Mouse (Mus musculus): Measurements from ENCODE around the gene Snx22. TPM values are rescaled to one million over a fixed set of nuclear protein-coding genes. Genes with fewer than 3 reads are reported as not detected.

The Snx22 gene
- total RNA-seq, 1 experiment, result 13.1 TPM

DNA sequence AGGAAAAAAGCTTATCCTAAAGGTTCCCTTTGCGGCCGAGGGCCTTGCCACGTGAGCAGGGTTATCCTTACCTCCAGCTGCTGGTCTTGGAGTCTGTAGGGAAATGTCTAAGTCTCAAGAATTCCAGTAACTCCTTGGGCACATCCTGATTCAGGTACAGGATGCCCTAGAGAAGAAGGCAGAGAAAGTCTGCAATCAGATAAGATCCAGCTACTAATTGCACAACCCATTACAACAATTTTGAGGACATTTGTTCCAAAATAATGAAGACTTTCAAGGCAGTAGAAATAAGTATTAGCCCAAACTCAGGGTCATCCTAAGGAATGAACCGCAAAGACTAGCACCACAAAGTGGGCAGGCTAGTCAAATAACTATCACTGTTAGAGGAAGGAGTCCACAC lies 1.5 kb downstream of the Snx22 start:
- no peak overlapping the region for H3K4me3 ChIP-seq (ENCODE audit: insufficient read depth in 1 of 2, low read depth in 1 of 2, low read length in 2 of 2, poor library complexity in 1 of 2, severe bottlenecking in 1 of 2)
- in situ Hi-C loops (cut with MboI; ENCODE audit: low sequenced_read_pairs in 2 of 2, unreplicated experiment in 2 of 2), result no loop called here
- no peak for DNase-seq (ENCODE audit: low read depth, low spot score)
- H3K9ac ChIP-seq (ENCODE audit: insufficient read depth, low read depth, low read length, poor library complexity, severe bottlenecking), result no peak overlapping the region
- H3K36me3 ChIP-seq (ENCODE audit: control insufficient read depth, insufficient read depth, low read length, poor library complexity, severe bottlenecking), result peaks cover 29% of the 10 kb centered on the region
- H3K9me3 ChIP-seq (ENCODE audit: control insufficient read depth, insufficient read depth, low read depth, low read length), result no peaks in the 10 kb centered on the region
- TF ChIP-seq ZC3H11A (IDR thresholded peaks at IDR 0.05; ENCODE audit: borderline replicate concordance, low read depth, low read length) (no peak), MAFK (IDR thresholded peaks at IDR 0.05; ENCODE audit: insufficient read depth, low read depth, low read length) (no peak), ZNF384 (IDR thresholded peaks at IDR 0.05; ENCODE audit: low read depth, low read length) (no peak), HCFC1 (IDR thresholded peaks at IDR 0.05; ENCODE audit: borderline replicate concordance, insufficient read depth, low read length) (no peak), CHD2 (IDR thresholded peaks at IDR 0.05; ENCODE audit: low read depth, low read length) (no peak)
- peaks cover 2 to 6% of the 10 kb centered on the region in 2 experiments; a peak in 1 of 4 replicates for H3K4me1 ChIP-seq (ENCODE audit: control insufficient read depth in 2 of 2, insufficient read depth in 2 of 2, low read length in 2 of 2, poor library complexity in 1 of 2)
- no peak overlapping the region for H3K27ac ChIP-seq (ENCODE audit: insufficient read depth, low read depth, low read length, poor library complexity, severe bottlenecking)

DNA sequence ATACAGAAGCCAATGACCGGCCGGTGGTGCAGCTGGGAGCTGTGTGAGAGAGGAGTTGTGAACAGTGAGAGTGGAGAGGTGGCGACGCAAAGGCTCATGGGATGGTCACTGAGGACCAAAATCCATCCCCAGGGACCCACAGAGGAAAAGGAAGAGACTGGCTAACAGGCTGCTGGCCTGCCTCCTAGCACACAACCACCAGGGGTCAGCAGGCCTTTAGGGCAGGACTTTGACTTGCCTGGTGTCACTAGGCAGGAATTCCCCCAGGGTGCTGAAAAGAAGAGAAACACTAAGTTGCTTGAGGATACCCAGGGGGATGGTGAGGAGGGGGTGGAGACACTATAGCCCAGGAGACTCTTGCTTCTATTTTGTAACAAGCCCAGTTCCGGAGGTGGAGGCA lies 2.0 kb downstream of the Snx22 start:
- H3K27ac ChIP-seq (ENCODE audit: insufficient read depth, low read depth, low read length, poor library complexity, severe bottlenecking), result no peak overlapping the region
- peaks cover 2 to 6% of the 10 kb centered on the region in 2 experiments; a peak in 1 of 4 replicates for H3K4me1 ChIP-seq (ENCODE audit: control insufficient read depth in 2 of 2, insufficient read depth in 2 of 2, low read length in 2 of 2, poor library complexity in 1 of 2)
- no peak for TF ChIP-seq MAFK (IDR thresholded peaks at IDR 0.05; ENCODE audit: insufficient read depth, low read depth, low read length)
- TF ChIP-seq CHD2 (IDR thresholded peaks at IDR 0.05; ENCODE audit: low read depth, low read length), result no peak
- no peak for TF ChIP-seq ZNF384 (IDR thresholded peaks at IDR 0.05; ENCODE audit: low read depth, low read length)
- no peak for TF ChIP-seq HCFC1 (IDR thresholded peaks at IDR 0.05; ENCODE audit: borderline replicate concordance, insufficient read depth, low read length)
- TF ChIP-seq ZC3H11A (IDR thresholded peaks at IDR 0.05; ENCODE audit: borderline replicate concordance, low read depth, low read length), result no peak
- peaks cover 34% of the 10 kb centered on the region for H3K36me3 ChIP-seq (ENCODE audit: control insufficient read depth, insufficient read depth, low read length, poor library complexity, severe bottlenecking)
- no peak overlapping the region for H3K4me3 ChIP-seq (ENCODE audit: insufficient read depth in 1 of 2, low read depth in 1 of 2, low read length in 2 of 2, poor library complexity in 1 of 2, severe bottlenecking in 1 of 2)
- H3K9ac ChIP-seq (ENCODE audit: insufficient read depth, low read depth, low read length, poor library complexity, severe bottlenecking), result no peak overlapping the region
- H3K9me3 ChIP-seq (ENCODE audit: control insufficient read depth, insufficient read depth, low read depth, low read length), result no peaks in the 10 kb centered on the region
- DNase-seq (ENCODE audit: low read depth, low spot score), result peak; percentile 31
- in situ Hi-C loops (cut with MboI; ENCODE audit: low sequenced_read_pairs in 2 of 2, unreplicated experiment in 2 of 2), result no loop called here

DNA sequence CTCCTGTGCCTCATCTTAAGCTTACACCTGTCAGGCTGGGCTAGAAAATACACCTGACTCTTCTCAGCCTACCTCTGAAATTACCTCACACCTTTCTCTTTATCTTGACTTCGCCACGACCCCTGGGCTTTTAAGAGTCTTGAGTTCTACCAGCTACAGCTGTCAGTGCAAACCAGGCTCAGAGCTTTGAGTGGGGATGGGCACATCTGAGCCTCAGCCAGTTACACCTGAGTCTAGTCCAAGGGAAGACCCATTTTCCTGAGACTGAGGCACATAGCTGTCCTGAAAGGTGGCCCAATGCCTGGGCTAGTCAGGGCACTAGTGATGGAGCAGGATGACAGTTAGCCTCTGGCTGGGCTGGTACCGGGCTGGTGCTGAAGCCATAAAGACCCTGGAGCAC lies 2.7 kb downstream of the Snx22 start:
- Histone ChIP-seq H3K27ac (ENCODE audit: insufficient read depth, low read depth, low read length, poor library complexity, severe bottlenecking) (no peak overlapping the region), H3K4me1 (ENCODE audit: control insufficient read depth in 2 of 2, insufficient read depth in 2 of 2, low read length in 2 of 2, poor library complexity in 1 of 2) (peaks cover 2 to 6% of the 10 kb centered on the region in 2 experiments; a peak in 1 of 4 replicates), H3K9ac (ENCODE audit: insufficient read depth, low read depth, low read length, poor library complexity, severe bottlenecking) (no peak overlapping the region), H3K36me3 (ENCODE audit: control insufficient read depth, insufficient read depth, low read length, poor library complexity, severe bottlenecking) (peaks cover 36% of the 10 kb centered on the region), H3K4me3 (ENCODE audit: insufficient read depth in 1 of 2, low read depth in 1 of 2, low read length in 2 of 2, poor library complexity in 1 of 2, severe bottlenecking in 1 of 2) (no peak overlapping the region), H3K9me3 (ENCODE audit: control insufficient read depth, insufficient read depth, low read depth, low read length) (no peaks in the 10 kb centered on the region)
- TF ChIP-seq CHD2 (IDR thresholded peaks at IDR 0.05; ENCODE audit: low read depth, low read length), result no peak
- no peak for TF ChIP-seq ZNF384 (IDR thresholded peaks at IDR 0.05; ENCODE audit: low read depth, low read length)
- TF ChIP-seq ZC3H11A (IDR thresholded peaks at IDR 0.05; ENCODE audit: borderline replicate concordance, low read depth, low read length), result no peak
- no peak for TF ChIP-seq HCFC1 (IDR thresholded peaks at IDR 0.05; ENCODE audit: borderline replicate concordance, insufficient read depth, low read length)
- no peak for TF ChIP-seq MAFK (IDR thresholded peaks at IDR 0.05; ENCODE audit: insufficient read depth, low read depth, low read length)
- no peak for DNase-seq (ENCODE audit: low read depth, low spot score)
- in situ Hi-C loops (cut with MboI; ENCODE audit: low sequenced_read_pairs in 2 of 2, unreplicated experiment in 2 of 2), result no loop called here

DNA sequence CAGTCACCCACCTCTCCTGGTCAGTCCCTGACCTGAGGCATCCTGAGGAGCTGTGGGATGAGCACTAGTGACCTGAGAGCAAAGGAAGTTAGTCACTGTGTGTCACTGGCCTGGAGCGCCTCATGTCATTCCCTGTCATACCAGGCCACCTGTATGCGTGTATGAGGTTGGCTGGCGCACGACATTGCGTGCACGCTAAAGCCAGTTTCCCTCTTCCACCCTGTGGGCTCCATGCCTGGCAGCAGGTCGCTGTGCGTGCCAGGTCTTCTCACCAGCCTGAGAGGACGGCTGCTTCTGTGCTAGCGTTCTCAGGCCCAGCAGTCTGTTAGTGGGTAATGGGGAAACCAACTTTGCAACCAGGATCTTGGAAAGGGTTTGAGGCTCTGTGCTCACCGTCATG lies 5.2 kb downstream of the Snx22 start:
- no peak overlapping the region for H3K4me3 ChIP-seq (ENCODE audit: insufficient read depth in 1 of 2, low read depth in 1 of 2, low read length in 2 of 2, poor library complexity in 1 of 2, severe bottlenecking in 1 of 2)
- H3K9ac ChIP-seq (ENCODE audit: insufficient read depth, low read depth, low read length, poor library complexity, severe bottlenecking), result no peak overlapping the region
- peak overlapping the region; percentile 29; the same call in 1 of the 2 replicates for H3K27ac ChIP-seq (ENCODE audit: insufficient read depth, low read depth, low read length, poor library complexity, severe bottlenecking)
- TF ChIP-seq CHD2 (IDR thresholded peaks at IDR 0.05; ENCODE audit: low read depth, low read length), result no peak
- TF ChIP-seq ZNF384 (IDR thresholded peaks at IDR 0.05; ENCODE audit: low read depth, low read length), result no peak
- no peak for TF ChIP-seq HCFC1 (IDR thresholded peaks at IDR 0.05; ENCODE audit: borderline replicate concordance, insufficient read depth, low read length)
- no peak for TF ChIP-seq MAFK (IDR thresholded peaks at IDR 0.05; ENCODE audit: insufficient read depth, low read depth, low read length)
- TF ChIP-seq ZC3H11A (IDR thresholded peaks at IDR 0.05; ENCODE audit: borderline replicate concordance, low read depth, low read length), result no peak
- H3K4me1 ChIP-seq (ENCODE audit: control insufficient read depth in 2 of 2, insufficient read depth in 2 of 2, low read length in 2 of 2, poor library complexity in 1 of 2), result peaks cover 0 to 6% of the 10 kb centered on the region in 2 experiments; a peak in 2 of 4 replicates
- in situ Hi-C loops (cut with MboI; ENCODE audit: low sequenced_read_pairs in 2 of 2, unreplicated experiment in 2 of 2), result no loop called here
- peaks cover 40% of the 10 kb centered on the region for H3K36me3 ChIP-seq (ENCODE audit: control insufficient read depth, insufficient read depth, low read length, poor library complexity, severe bottlenecking)
- H3K9me3 ChIP-seq (ENCODE audit: control insufficient read depth, insufficient read depth, low read depth, low read length), result no peaks in the 10 kb centered on the region
- DNase-seq (ENCODE audit: low read depth, low spot score), result no peak

DNA sequence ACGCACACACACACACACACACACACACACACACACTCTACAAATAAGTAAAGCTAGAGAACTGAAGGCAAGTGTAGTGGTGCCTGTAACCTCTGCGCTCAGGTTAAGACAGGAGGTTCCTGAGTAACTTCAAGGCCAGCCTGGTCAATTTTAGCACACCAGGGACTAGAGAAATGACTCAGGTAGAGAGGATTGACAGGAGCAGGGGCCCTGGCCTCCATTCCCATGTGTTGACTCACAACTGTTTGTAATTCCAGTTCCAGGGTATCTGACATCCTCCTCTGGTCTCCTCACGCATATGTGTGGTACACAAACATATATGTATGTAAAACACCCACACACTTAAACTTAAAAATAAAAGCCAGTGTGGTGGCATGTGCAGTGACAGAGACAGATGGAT lies 6.1 kb downstream of the Snx22 start:
- H3K36me3 ChIP-seq (ENCODE audit: control insufficient read depth, insufficient read depth, low read length, poor library complexity, severe bottlenecking), result peaks cover 40% of the 10 kb centered on the region
- no peak for TF ChIP-seq ZNF384 (IDR thresholded peaks at IDR 0.05; ENCODE audit: low read depth, low read length)
- no peak for TF ChIP-seq HCFC1 (IDR thresholded peaks at IDR 0.05; ENCODE audit: borderline replicate concordance, insufficient read depth, low read length)
- TF ChIP-seq MAFK (IDR thresholded peaks at IDR 0.05; ENCODE audit: insufficient read depth, low read depth, low read length), result no peak
- TF ChIP-seq CHD2 (IDR thresholded peaks at IDR 0.05; ENCODE audit: low read depth, low read length), result no peak
- TF ChIP-seq ZC3H11A (IDR thresholded peaks at IDR 0.05; ENCODE audit: borderline replicate concordance, low read depth, low read length), result no peak
- no peak overlapping the region for H3K27ac ChIP-seq (ENCODE audit: insufficient read depth, low read depth, low read length, poor library complexity, severe bottlenecking)
- in situ Hi-C loops (cut with MboI; ENCODE audit: low sequenced_read_pairs in 2 of 2, unreplicated experiment in 2 of 2), result no loop called here
- H3K9me3 ChIP-seq (ENCODE audit: control insufficient read depth, insufficient read depth, low read depth, low read length), result no peaks in the 10 kb centered on the region
- H3K4me1 ChIP-seq (ENCODE audit: control insufficient read depth in 2 of 2, insufficient read depth in 2 of 2, low read length in 2 of 2, poor library complexity in 1 of 2), result peaks cover 0 to 3% of the 10 kb centered on the region in 2 experiments; a peak in 2 of 4 replicates
- DNase-seq (ENCODE audit: low read depth, low spot score), result no peak
- H3K4me3 ChIP-seq (ENCODE audit: insufficient read depth in 1 of 2, low read depth in 1 of 2, low read length in 2 of 2, poor library complexity in 1 of 2, severe bottlenecking in 1 of 2), result no peak overlapping the region
- H3K9ac ChIP-seq (ENCODE audit: insufficient read depth, low read depth, low read length, poor library complexity, severe bottlenecking), result no peak overlapping the region

Measured in ES-E14 (cell line).